Mouse (Mus musculus) layer of hippocampus, postnatal 36 days (tissue): ENCODE data around the gene Tbrg1. TPM values are rescaled to one million over a fixed set of nuclear protein-coding genes. Genes with fewer than 3 reads are reported as not detected.

ENCODE experiments used
- DNase-seq, 2 experiments: peaks; one replicate each; pipeline ENCODE4 v3.0.0; 2022
- total RNA-seq, 2 experiments: library from RNA; stranded (reverse); gene quantifications; 2 replicates each; pipeline ENCODE4 v1.2.3; 2021

The Tbrg1 gene
- total RNA-seq, 2 experiments from 2014 or later = 48.1 to 48.3 TPM

- DNase-seq = no peak
Measured at GRCm38 (mm10) chr9:37629941-37630340, 27.2 kb downstream of the Tbrg1 start.

GRCm38 (mm10) chr9:37628581-37628980 lies 28.5 kb downstream of the Tbrg1 start:
- no peak for DNase-seq

GRCm38 (mm10) chr9:37627263-37627662 lies 29.8 kb downstream of the Tbrg1 start:
- DNase-seq = no peak

- no peak for DNase-seq
Measured at GRCm38 (mm10) chr9:37626103-37626567, 31.0 kb downstream of the Tbrg1 start.

- DNase-seq = peak; percentile 79 to 81
Measured at GRCm38 (mm10) chr9:37625641-37626040, 31.5 kb downstream of the Tbrg1 start.

- no peak for DNase-seq
Measured at GRCm38 (mm10) chr9:37625129-37625528, 32.0 kb downstream of the Tbrg1 start.

- no peak for DNase-seq
Measured at GRCm38 (mm10) chr9:37624502-37624901, 32.6 kb downstream of the Tbrg1 start.

- no peak for DNase-seq
Measured at GRCm38 (mm10) chr9:37623981-37624380, 33.1 kb downstream of the Tbrg1 start.

GRCm38 (mm10) chr9:37621290-37621689 lies 35.8 kb downstream of the Tbrg1 start:
- DNase-seq = peak in 1 of 2 experiments; percentile 47

GRCm38 (mm10) chr9:37616770-37617169 lies 40.3 kb downstream of the Tbrg1 start:
- peak in 1 of 2 experiments; percentile 31 for DNase-seq

GRCm38 (mm10) chr9:37615220-37615619 lies 41.9 kb downstream of the Tbrg1 start:
- peak in 1 of 2 experiments; percentile 35 for DNase-seq

- DNase-seq = no peak
Measured at GRCm38 (mm10) chr9:37614316-37614715, 42.8 kb downstream of the Tbrg1 start.

- DNase-seq = no peak
Measured at GRCm38 (mm10) chr9:37613911-37614280, 43.2 kb downstream of the Tbrg1 start.

GRCm38 (mm10) chr9:37613182-37613910 lies 43.8 kb downstream of the Tbrg1 start, which contains the start of gene Spa17:
TSS of gene Spa17 (minus strand) at chr9:37613722.
- DNase-seq = peak; percentile 82 to 83

GRCm38 (mm10) chr9:37609558-37609957 lies 47.6 kb downstream of the Tbrg1 start:
- DNase-seq = no peak

- DNase-seq = no peak
Measured at GRCm38 (mm10) chr9:37605089-37605488, 52.0 kb downstream of the Tbrg1 start.

GRCm38 (mm10) chr9:37600538-37601205 lies 56.4 kb downstream of the Tbrg1 start:
- no peak for DNase-seq

Other genes starting within 250 kb of the Tbrg1 start
- 10 to 100 TPM; 13.9 to 14.3 TPM for gene Robo3, start 224.1 kb downstream of the Tbrg1 start, total RNA-seq
- 10 to 100 TPM; 21.9 to 27.5 TPM for gene Msantd2, start 168.0 kb downstream of the Tbrg1 start, total RNA-seq
- 10 to 100 TPM; 17.7 to 22.6 TPM for gene Esam, start 129.2 kb downstream of the Tbrg1 start, total RNA-seq
- gene Vsig2, start 118.1 kb downstream of the Tbrg1 start, total RNA-seq = 1 to 10 TPM; 2.7 to 4.7 TPM
- 1,000 to 10,000 TPM; 1,507 to 1,630 TPM for gene Nrgn, start 104.4 kb downstream of the Tbrg1 start, total RNA-seq
- 10 to 100 TPM; 13.0 to 13.3 TPM for gene Siae, start 101.6 kb downstream of the Tbrg1 start, total RNA-seq
- 1 to 10 TPM; 1.5 to 2.4 TPM for gene Spa17, start 43.6 kb downstream of the Tbrg1 start, total RNA-seq
- not detected for gene Panx3, start 11.9 kb upstream of the Tbrg1 start, total RNA-seq
- gene Olfr160, start 58.9 kb upstream of the Tbrg1 start, total RNA-seq = not detected
- not detected for gene Olfr874, start 87.8 kb upstream of the Tbrg1 start, total RNA-seq
- not detected for gene Olfr875, start 114.5 kb upstream of the Tbrg1 start, total RNA-seq
- gene Olfr876, start 145.7 kb upstream of the Tbrg1 start, total RNA-seq = not detected
- under 1 TPM in 1 of 2 experiments, not detected in 1; 0.43 TPM for gene Olfr877, start 197.0 kb upstream of the Tbrg1 start, total RNA-seq
- gene Olfr145, start 239.4 kb upstream of the Tbrg1 start, total RNA-seq = not detected